Mouse (Mus musculus): Measurements from ENCODE around the gene Kpna7.
"Not testable (repeated sequence)": the region's sequence is repeated elsewhere in the genome, so short reads cannot be mapped to it uniquely, and the experiment has no call there.

Gene Kpna7

DNA sequence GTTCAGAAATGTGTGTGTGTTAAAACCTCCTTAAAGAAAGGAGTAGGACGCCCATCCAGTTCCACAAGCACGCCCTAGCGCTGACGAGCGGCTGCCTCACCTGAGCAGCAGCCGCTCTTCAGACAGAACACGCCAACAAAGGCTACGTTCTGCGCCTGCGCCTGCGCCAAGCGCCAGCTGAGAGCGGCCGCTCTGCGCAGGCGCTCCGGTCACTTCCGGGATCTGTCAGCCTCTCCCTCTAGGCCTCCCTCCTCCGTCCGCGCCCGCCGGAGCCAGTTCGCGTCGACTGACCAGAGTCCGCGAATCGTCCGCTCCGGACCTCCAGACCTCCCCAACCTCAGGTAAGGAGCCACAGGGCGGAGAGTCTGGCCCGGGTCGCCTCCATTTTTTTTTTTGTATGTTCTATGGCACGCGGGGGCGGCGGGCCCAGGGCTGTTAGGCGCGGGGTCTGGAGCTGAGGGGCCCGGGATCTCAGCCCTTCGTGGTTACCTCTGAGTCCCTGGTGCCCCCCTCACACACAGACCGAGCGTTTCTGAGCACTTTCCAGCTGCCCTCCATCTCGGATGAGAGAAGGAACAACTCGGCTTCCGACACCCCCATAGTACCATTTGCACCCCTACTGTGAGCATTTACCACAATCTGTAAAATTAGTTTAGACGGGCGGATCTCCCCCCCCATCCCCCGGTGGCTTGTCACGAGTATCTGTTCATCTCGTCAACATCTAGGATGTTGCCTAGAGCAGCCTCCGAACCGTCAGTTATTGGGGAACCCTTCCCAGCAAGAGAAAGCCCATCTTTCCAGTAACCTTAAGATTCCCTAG, at the start of gene Kpna7, which contains the start of gene Arpc1a:
Gene Kpna7 (minus strand): TSS at position 399 of the 820 bp plus-strand sequence.
Gene Arpc1a (plus strand): TSS at position 199 of the 820 bp plus-strand sequence.
- DNase-seq (ENCODE audit: low spot score): peak; percentile 98

GRCm38 (mm10) chr5:145133275-145133674, 49.4 kb upstream of the Kpna7 start:
- DNase-seq (ENCODE audit: low spot score): not testable (repeated sequence)

DNA sequence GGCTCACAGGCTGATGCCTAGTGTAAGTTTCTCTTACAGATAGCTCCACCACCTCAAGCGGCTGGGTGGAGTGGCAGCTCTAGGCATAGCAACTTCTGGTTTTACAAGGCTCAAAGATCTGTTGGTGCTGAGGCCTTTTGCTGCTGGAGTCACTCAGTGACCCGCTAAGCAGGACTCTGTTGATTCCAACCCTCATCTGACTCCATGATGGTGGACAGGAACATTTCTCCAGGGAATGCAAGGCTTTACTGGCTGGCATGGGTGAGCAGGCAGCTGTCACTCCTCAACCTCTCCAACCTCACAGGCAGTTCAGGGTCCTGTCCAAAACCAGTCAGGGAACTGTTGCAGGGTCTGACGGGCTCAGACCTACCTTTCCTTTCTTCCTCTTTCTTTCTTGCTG, 47.2 kb upstream of the Kpna7 start:
- no peak for DNase-seq (ENCODE audit: low spot score)

- peak; percentile 49 for DNase-seq (ENCODE audit: low spot score)
Observed at GRCm38 (mm10) chr5:145130191-145130590, 46.4 kb upstream of the Kpna7 start.

DNA sequence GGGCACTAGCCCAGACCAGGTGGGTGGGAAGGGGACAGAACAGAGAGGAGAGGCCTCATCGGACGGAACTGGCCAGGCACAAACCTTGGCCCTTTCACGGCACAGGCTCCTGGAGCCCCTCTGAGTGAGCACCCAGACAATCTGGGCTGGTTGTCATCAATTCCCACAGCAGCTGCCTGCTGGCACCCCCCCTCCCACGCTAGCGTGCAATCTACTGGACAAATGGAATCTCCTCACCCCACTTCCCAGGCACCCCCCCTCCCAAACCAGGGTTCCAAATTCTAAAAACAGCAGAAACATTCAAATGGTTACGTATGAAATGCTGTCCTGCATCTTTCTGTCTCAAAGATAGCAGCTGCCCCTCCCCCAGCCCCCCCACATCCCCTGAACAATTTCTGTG, 45.9 kb upstream of the Kpna7 start:
- not testable (repeated sequence) for DNase-seq (ENCODE audit: low spot score)

DNA sequence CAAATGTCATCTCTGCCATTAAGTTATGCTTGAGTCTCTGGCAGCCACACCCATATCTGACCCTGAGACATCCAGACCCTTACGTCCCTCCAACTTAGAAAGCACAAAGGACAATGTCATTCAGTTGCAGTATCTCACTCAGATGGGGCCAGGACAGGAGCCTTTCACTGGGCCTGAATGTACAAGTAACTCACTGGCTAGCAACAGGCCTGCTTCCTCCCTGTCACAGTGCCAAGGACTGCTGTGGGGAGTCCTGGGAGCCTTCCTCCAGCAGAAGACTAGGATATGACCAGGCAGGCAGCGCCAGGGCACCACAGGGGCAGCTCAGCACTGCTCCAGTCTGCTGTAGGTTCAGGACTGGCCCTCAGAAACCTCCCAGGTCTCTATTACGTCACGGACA, 45.3 kb upstream of the Kpna7 start:
- DNase-seq (ENCODE audit: low spot score): peak; percentile 61

DNA sequence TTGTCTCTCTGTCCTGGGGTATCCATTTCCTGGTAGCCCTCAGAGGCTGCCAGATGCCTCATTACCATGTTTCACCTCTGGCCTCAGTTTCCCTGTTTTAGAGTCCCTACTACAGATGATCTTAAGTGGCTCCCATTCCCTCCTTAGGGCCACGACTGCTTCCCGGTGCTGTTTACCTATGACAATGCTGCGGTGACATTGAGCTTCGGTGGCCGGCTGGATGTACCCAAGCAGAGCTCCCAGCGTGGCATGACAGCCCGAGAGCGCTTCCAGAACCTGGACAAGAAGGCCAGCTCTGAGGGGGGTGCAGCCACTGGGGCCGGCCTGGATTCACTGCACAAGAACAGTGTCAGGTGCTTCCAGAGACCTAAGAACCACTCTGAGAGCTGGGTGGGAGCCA, 42.8 kb upstream of the Kpna7 start:
- DNase-seq (ENCODE audit: low spot score): no peak

DNA sequence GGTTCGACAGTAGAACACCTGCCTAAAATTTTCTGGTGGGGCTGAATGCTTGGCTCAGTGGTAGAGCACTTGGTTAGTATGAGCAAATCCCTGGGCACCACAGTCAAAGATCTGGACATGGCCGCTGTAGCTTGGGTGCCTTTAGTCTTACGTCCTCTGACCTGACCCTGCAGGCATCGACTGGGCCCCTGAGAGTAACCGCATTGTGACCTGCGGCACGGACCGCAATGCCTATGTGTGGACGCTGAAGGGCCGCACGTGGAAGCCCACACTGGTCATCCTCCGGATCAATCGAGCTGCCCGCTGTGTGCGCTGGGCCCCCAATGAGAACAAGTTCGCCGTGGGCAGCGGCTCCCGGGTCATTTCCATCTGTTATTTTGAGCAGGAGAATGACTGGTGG, 39.6 kb upstream of the Kpna7 start:
- no peak for DNase-seq (ENCODE audit: low spot score)

DNA sequence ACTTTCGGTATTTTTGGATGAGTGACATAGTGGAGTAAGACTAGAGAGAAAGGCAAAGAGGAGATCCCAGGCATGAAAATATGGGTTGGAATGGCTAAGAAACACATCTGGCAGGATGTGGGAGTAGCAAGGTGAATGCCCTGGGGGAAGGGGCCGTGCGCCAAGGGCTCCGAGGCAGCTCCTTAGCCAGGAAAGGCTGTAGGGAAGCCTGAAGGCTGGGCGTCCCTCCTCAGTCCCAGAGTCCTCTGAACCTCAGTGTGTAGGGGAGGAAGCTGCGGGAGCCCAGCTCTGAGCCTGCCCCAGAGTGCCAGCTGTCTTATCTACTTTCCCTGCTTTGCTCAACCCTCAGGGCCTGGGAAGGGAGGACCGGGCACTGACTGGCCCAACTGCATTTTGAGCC, 37.1 kb upstream of the Kpna7 start:
- peak; percentile 52 for DNase-seq (ENCODE audit: low spot score)

DNA sequence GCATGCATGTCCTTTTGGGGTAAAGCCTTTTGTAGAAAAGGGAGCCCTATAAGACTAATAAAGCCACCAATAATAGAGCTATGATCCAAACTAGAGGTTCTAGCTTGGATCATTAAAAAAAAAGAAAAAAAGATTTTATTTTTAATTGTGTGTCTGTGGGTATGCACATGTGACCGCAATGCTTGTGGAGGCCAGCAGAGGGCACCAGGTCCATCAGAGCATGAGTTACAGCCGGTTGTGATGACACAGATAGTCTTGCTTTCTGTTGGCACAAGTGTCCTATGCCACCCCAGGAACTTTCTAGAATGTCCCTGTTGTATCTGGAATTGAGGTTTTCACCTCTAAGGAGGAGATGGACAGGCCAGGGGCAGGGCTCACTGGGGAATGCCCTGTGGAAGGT, 35.6 kb upstream of the Kpna7 start:
- DNase-seq (ENCODE audit: low spot score): peak; percentile 54

DNA sequence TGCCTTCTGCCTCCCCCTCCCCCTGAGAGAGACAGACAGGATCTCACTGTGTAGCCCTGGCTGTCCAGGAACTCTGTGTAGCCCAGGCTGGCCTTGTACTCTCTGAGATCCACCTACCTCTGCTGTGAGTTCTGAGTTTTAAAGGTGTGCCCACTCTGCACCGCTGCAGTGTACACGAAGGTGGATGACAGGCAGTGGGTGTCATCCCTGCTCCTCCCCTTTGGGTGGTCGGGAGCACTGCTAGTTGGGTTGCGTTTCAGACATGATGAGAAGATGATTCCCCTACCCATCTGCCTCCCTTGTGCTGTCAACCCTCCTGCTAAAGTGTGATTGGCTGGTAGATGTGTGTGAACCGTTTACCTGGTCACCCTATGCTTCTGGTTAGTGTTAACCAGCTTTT, 34.6 kb upstream of the Kpna7 start:
- DNase-seq (ENCODE audit: low spot score): no peak

DNA sequence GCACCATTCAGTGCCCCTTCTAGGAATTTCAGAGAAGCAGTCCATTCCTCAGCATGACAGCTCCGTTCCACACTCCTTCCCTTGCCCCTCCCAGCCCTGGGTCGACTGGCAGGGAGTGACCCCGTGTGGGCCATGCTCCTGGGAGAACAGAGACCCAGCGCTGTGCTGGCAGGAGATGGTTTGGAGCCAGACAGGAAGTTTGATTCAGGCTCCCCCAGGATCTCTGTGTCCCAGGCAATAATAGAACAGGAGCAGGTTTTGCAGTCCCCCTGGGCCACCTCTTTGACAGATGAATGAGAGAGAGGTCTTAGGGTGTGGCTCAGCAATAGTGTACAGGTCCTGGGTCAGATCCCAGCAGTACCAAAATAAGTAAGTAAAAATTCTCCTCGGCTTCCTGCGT, 34.2 kb upstream of the Kpna7 start:
- DNase-seq (ENCODE audit: low spot score): no peak

DNA sequence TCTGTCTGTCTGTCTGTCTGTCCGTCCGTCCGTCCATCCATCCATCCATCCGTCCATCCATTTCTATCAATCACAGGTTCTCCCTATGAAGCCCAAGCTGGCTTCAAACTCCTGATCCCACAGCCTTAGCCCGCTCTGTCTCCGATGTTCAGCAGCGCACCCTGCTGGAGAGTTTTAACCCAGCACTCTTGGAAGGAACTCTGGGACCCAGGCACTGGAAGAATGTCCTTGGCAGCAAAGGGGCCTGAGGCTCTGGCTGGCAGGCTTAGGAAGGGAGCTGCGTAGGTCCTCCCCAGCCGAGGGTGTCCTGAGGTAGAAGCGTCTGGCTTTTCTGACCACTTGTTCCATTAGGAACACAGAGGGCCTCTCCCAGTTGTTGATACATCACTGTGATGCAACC, 33.1 kb upstream of the Kpna7 start:
- peak; percentile 90 for DNase-seq (ENCODE audit: low spot score)

GRCm38 (mm10) chr5:145116316-145116715, 32.5 kb upstream of the Kpna7 start:
- DNase-seq (ENCODE audit: low spot score): peak; percentile 96

DNA sequence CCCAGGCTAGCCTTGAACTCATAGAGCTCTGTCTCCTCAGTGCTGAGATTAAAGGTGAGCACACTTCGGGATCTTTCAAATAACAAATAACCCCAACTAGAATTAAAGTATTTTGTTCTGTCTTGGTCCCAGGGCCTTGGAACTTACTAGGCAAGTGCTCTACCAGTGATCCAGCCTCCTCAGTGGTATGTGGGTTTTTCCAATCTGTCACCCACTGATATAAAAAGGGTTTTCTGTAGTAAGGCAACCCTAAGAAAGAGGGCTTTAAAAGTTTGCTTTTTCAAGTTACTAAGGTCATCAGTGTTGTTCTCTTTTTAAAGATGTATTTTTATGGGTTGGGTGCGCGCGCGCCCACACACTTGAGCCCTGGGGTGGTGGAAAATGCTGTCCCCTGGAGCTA, 31.9 kb upstream of the Kpna7 start:
- DNase-seq (ENCODE audit: low spot score): peak; percentile 33

- DNase-seq (ENCODE audit: low spot score): peak; percentile 79
Observed at GRCm38 (mm10) chr5:145114606-145115473, 31.0 kb upstream of the Kpna7 start.

- DNase-seq (ENCODE audit: low spot score): peak; percentile 83
Observed at GRCm38 (mm10) chr5:145114071-145114605, 30.3 kb upstream of the Kpna7 start, which contains the start of gene Arpc1b. Gene Arpc1b (plus strand): TSS chr5:145114215.

DNA sequence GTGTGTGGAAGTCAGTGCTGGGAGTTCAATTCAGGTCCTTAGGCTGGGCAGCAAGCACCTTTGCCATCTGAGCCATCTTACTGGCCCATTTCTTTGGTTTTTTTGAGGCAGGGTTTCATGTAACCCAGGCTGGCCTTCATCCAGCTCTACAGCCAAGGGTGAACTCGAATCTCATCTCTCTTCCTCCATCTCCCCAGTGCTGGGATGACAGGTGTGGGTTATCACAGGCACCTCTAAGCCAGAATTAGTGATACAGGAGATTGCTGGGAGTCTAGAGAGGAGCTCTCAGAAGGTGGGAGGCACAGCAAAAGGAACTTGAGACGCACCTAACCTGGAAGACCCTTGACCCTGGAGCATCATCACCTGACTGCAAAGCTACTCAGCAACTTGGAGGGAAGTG, 29.6 kb upstream of the Kpna7 start:
- peak; percentile 30 for DNase-seq (ENCODE audit: low spot score)

DNA sequence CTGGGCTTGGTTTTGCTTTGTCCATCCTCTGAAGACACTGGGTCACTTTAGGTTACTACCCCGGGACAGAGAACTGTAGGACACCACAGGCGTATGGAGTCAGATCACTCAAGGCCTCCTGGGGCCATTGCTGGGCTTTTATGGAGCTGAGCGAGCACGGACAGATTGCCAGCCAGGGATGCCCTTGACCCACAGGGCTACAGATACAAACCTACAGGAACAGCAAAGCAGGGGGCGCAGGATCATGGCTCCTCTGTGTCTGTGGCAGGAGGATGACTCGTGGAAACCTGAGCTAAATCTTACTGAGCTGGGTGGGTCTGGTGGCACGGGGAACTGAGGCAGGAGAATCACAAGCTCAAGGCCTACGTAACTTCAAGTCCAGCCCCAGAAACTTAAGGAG, 28.7 kb upstream of the Kpna7 start:
- DNase-seq (ENCODE audit: low spot score): no peak

GRCm38 (mm10) chr5:145110401-145110800, 26.6 kb upstream of the Kpna7 start:
- no peak for DNase-seq (ENCODE audit: low spot score)

GRCm38 (mm10) chr5:145105694-145106275, 22.0 kb upstream of the Kpna7 start:
- DNase-seq (ENCODE audit: low spot score): no peak

GRCm38 (mm10) chr5:145104328-145104727, 20.5 kb upstream of the Kpna7 start:
- DNase-seq (ENCODE audit: low spot score): no peak
